Mouse (Mus musculus): ENCODE measurements around the gene Amdhd2.
A peak's percentile ranks its signal among the peaks of the same experiment; 100 is the strongest.

Gene Amdhd2

DNA sequence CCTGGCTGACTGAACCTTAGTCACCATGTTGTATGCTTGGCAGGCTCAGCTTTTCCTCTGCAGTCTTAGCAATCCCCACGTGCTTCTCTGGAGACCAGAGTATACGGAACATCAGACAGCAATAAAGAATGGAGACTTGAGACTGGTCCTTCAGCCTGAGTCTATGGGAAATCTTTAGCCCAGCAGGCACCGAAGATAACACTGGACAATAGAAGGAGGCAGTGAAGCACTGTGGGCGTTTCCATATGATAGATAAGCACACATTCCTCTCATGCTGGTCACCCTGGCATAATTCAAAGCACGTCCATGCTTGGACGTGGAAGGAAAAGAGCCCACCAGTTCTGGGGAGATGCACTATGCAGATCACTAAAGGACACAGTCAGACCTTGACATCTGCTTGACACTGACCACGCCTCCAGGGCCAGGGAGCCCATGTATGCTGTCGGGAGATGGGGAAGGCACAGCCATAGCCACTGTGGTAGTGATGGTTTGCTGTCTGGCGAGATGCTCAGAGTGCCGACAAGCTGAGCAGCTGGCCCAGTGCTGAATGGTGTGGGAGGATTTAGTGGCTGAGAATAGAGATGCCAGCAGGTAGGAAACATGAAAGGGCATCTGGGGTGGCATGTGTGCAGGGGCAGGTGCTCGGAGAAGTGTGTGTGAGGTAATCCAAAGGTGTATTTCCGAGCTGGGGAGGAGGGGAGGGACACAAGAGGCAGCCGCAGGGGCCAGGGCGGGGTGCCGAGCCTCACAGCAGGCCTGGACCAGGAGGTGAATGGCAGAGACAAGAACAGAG, 33.7 kb upstream of the Amdhd2 start:
- DNase-seq (ENCODE audit: low spot score in 2 of 2) = no peak

DNA sequence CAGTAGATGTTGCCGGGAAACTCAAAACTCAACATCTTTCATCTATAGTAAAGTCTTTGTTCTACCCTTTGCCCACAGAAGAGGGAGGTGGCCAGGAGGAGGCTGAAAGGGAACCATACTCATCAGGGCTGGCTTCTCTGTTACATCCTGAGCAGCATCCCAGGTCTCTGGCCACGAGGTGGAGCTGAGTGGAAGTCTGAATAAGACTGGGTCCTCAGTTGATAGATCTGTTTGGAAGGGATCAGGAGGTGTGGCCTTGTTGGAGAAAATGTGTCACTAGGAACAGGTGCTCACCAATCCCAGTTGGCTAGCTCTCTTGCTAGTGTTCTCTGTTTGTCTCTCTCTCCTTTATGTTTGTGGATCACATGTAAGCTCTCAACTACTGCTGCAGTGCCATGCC, 31.8 kb upstream of the Amdhd2 start:
- DNase-seq (ENCODE audit: low spot score in 2 of 2) = no peak

DNA sequence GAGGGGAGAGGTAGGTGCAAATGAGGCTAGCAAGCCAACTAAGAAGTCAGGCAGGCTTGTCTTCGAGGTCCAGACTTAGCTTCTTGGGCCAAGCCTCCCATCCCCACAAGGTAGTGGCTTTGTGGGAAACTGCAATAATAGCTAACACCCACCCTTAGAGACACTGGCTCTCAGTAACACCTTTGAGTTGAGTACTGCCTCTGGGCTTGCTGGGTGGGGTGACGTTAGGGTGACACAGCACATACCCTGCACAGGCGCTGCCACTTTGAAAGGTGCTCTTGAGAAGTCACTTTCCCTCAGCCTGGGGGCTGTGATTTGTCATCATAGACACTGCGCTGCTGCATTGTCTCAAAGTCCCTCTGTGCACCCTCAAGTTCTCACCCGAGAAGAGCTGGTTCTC, 30.2 kb upstream of the Amdhd2 start:
- DNase-seq (ENCODE audit: low spot score in 2 of 2) = no peak

DNA sequence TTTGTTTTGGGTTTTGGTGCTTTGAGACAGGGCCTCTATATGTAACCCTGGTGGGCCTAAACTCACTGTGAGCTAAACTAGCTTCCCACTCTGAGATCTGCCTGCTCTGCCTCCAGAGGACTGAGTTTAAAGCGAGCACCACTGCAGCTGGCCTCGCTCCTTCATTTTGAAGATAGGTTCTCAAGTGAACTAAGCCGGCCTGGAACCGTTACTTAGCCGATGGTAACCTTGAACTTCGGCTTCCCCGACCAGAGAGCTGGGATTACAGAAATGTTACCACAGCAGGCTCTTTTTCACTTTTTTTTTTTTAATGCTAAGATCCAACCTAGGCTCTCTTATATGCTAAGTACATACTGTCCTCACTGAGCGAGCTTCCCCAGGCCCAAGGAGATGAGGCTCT, 29.7 kb upstream of the Amdhd2 start:
- DNase-seq (ENCODE audit: low spot score in 2 of 2) = no peak

DNA sequence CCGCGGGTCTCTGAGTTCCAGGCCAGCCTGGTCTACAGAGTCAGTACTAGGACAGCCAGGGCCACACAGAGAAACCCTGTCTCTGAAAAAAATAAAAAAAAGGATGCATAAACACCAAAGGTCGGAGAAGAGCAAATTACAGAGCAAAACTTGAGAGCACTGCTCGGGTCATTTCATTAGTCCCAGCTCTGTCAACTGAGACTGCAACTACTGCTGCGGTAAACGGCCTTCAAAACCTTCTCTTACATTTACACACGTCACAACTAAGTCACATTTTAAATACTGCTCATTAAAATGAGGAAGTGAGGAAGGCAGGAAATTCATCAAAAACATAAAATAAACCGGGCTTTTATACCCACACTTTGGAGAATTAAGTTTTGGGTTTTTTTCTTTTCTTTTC, 29.3 kb upstream of the Amdhd2 start:
- no peak for DNase-seq (ENCODE audit: low spot score in 2 of 2)

DNA sequence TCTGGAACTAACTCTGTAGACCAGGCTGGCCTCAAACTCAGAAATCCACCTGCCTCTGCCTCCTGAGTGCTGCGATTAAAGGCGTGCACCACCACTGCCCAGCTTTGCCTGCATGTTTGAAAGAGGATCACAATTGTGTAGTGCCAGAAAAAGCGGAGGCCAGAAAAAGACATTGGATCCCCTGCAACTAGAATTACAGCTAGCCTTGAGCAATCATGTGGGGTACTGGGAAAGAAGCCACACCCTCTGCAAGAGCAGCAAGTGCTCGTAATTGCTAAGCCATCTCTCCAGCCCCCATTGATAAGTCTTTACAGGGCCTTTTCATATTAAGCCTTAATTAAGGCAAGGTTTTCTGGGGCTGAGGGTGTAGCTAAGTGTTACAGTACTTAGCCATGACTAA, 27.9 kb upstream of the Amdhd2 start:
- DNase-seq (ENCODE audit: low spot score in 2 of 2) = no peak

DNA sequence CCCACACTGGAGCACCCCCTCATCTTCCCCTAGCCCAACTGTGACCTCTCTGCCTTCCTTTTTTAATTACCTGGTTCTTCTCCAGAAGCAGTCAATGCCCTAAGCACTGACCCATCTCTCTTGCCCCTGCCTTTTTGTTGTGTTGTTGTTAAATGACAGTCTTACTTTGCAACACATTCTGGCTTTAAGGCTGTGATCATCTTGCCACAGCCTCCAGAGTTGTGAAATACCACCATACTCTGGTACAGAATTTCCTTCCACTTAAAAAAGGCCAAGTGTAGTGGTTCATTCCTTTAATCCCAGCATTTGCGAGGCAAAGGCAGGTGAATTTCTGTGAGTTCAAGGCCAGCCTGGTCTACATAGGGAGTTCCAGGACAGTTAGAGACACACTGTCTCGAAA, 27.4 kb upstream of the Amdhd2 start:
- no peak for DNase-seq (ENCODE audit: low spot score in 2 of 2)

DNA sequence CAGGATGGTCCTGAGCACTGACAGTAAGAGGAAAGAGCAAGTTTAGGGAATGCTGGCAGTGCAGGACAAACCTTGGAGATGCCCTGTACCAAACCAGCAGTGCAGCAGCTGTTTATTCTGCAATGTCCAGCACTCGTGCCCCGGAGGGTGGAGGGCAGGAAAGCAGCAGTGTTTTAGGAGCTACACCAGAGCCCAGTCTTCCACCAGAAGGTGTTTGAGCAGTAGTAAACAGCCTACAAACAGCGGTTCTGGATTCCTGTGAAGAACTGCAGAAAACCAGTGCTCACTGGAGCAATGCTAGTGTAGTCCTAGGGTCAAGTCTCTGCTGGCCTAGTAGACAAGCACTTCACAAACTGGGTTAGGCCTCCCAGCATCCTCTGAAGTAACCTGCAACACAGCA, 10.7 kb upstream of the Amdhd2 start:
- DNase-seq (ENCODE audit: low spot score in 2 of 2) = no peak

DNA sequence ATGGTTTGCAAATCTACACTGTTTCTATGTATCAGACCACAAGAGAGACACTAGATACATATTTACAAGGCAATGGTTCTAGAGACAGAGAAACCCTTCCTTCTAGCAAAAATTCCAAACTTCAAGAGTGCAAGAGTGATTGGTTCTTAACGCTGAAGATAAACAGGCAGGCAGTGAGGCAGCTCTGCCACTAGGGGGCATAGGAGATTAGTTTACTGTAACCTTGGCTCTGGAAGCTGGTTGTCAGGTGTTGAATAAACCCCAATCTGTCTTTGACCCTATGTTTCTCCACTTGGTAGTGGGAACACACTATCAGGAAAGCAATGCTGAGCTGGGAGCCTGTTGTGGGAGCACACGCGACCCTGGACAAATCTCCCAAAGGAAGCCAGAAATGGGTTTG, 9.9 kb upstream of the Amdhd2 start:
- peak in 1 of 2 experiments; percentile 66 for DNase-seq (ENCODE audit: low spot score in 2 of 2)

DNA sequence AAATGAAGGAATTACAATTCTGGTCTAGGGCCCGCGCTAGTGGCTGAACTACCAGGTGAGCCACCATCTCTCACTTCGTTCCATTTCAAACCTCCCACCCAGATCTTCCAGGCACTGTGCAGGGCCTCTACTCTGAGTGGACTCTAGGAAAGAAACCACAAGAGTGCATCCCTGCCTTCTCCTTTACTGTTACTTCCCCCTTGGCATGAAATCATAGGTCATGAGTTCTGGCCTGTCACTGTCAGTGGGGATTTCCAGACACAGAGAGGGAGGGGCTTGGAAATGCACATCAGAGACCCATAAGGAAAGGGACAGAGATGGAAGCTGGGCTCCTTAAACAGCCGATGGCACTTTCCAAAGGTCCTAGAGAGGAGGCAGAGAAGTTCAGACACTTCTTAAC, 8.2 kb upstream of the Amdhd2 start:
- DNase-seq (ENCODE audit: low spot score in 2 of 2) = no peak

DNA sequence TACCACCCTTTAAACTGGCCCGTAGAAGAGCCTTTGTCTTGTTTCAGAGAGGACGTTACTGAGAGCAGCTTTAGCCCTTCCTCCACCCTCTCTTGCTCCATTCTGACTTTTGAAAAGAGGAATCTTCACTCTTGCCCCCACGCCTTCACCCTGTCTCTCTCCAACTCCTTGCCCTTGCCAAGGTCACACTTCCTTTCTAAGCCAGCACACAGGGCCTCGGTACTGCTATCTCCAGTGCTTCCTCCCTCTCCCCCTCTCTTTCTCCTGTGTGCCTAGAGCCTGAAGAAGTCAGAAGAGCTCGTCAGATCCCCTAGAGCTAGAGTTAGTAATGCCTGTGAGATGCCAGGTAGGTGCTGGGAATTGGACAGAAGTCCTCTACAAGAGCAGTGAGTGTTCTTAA, 7.2 kb upstream of the Amdhd2 start:
- DNase-seq (ENCODE audit: low spot score in 2 of 2) = no peak

DNA sequence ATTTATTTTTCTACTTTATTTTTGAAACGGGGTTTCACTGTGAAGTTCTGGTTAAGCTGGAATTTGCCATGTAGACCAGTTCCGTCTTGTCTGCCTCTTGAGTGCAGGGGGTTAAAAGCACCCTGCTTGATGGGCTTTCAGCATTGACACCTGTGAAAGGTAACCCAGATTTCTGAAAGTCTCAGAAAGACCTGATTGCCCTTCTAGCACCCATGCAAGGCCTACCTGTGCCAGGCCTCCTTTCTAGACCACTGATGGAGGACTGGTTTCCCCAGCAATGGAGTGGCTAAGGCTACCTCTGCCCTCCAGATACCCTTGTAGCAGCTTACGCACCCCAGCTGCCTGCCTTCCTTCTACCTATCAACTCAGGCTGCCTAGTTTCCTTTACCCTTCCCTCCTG, 6.6 kb upstream of the Amdhd2 start:
- DNase-seq (ENCODE audit: low spot score in 2 of 2) = no peak

DNA sequence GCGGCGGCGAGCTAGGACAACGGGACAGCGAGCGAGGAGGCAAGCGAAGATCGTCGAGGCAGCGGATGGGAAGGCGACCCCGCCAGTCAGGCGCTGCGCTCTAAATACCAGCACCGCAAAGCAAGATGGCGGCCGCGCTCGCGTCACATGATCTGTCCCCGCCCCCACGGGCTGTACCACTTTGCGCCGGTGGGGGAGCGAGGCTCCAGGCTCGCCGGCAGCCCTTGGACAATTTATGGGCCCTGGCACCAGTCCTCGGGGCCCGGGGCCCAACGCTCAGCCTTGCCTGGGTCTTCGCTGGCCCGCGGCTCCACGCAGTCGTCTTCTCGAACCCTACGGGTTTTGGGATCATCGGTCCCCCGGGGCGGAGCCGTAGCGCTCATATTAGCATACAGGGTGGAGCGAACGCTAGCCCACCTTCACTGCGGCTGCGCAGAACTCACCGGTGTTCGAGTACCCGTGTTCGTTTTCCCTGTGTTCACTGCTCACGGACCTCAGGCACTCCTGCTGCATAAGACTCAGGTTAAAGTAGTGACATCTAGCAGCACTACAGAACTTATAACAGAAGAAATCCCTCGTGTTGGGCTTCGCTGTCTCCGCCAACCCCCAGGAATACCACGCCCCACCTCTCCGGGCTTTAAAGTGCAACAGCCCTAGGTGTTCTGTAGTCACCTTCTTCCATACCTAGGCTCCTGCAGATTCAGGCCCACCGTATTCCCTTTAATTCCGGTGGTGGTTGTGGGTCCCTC, 5.9 kb upstream of the Amdhd2 start, which contains the start of gene Atp6v0c:
Gene Atp6v0c (minus strand): TSS at position 386 of the 749 bp plus-strand sequence.
- DNase-seq (ENCODE audit: low spot score in 2 of 2) = peak; percentile 90 to 92

DNA sequence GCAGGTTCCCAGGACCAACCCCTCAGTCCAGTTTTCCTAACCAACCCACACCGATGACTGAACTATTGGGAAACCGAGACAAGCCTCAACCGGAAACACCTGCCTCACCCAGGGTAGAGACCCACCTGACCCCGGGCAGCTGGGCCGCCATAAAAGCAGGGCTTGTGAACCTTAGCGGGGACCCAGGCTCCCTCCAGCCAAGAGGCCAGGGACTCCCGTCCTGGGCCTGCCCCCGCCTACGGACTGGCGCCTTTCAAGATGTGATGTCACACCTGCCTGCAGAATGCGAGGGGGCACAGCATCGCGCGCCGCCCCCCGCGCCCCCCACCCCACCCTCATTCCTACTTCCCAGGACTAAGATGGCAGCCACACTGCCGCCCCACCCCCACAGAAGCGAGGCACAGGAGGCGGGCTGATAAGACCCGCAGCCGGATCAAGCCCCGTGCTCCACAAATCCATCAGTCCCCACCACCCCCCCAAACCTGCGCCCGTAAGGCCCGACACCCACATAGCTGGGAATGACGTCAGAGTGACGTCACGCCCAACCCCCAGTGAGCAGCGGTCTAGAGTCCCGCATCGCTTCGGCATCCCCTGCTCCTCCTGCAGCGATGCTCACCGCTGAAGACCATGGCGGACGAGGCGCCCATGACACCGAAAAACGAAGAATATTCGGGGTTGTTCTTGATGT, 5.2 kb upstream of the Amdhd2 start:
- peak; percentile 72 to 74 for DNase-seq (ENCODE audit: low spot score in 2 of 2)

DNA sequence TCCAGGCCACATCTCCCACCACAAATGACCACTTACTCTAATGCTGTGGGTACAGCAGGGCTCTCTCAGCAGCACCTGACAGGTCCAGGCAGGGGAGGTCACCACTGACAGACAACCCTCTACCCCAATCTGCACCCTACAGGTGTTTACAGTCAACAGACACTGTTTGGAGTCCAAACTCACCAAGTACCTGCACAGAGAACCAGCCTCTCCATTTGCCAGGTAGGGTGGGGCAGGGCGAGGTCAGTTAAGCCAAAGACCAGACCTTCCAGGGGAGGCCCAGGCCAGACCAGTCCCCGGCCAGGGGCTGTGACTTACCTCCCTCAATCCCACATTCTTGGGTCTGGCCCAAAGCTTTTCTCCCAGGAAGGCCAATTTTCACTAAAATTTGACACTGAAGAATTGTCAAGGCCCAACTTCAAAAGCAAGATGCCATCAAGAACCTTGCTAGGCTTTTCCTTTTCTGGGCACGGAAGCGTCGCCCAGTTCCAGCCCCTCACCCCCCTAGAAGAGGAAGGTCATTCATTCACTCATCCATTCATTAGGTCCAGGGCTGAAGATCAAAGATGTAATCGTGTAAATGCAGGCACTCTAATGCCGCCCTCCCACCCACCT, 4.4 kb upstream of the Amdhd2 start:
- DNase-seq (ENCODE audit: low spot score in 2 of 2) = no peak

DNA sequence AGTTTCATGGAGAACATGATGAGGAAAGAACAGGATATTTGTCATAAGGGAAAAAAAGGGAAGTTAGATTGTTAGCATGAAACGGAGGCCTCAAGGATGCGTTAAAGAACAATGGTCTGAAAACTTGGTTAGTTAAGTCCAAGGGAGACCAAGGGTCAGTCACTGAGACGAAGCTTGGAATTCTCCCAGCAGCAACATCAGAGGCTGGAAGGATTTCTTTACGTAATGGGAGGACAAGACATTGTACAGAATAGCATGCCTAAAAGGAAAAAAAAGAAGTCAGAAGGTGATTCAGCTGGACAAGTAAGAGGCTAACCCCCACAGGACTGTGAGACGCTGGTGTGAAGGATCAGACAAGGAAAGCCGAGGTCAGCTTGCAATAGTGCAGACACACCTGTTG, 3.6 kb upstream of the Amdhd2 start:
- no peak for DNase-seq (ENCODE audit: low spot score in 2 of 2)

DNA sequence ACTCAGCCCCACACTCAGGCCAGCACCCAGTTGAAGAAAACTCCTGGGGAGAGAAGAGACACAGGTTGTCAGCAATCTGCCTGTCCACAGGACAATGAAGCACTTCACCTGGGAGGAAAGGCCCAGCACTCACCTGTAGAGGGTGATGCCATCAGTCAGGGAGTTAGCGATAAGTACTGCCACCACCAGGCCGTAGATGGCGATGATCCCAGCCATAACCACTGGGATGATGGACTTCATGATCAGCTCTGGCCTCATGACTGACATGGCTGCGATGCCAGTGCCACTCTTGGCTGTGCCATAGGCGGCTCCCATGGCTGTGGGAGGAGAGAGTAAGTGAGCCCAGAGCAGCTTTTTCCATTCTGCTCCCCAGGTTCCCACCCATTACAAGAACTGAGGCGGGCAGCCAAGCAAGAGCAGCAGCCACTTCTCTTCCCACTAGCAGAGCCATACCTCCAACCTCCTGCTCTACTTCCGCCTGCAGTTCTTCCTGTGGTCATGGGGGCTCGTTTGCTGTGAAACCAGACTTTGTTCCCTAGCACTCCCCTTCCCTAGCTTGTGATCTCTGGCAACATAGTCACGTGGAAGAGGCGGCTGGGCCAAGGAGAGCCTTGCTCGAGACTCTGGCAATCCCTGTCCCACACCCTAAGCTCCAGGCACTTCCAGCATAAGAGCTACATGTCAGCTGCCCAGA, 1.1 kb upstream of the Amdhd2 start:
- DNase-seq (ENCODE audit: low spot score in 2 of 2) = no peak

DNA sequence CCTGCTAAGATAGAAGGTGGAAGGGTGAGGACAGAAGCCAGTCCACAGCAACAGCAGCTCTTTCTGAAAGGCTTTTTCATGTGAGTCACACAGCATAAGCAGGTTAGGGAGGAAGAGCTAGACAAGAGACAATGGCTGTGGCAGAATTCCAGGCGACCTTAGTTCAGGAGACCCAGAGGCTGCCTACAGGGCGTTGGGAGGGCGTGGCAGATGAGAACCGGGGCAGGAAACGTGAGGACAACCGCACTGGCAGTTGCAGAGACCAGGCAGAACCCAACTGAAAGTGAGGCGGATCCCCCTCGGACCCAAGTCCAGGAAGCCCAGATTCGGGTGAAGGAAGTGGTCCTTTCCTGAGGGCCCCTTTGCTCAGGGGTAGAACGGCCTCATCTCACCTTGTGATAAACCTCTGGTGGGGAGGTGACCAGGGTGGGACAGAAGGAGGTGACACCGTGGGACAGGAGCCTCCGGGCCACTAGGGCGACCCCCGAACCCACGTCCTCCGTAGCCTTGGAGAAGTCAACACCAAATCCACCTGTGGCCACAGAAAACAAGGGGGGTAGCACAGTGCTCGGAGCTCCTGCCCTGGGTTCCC, 886 bp downstream of the Amdhd2 start:
- DNase-seq (ENCODE audit: low spot score in 2 of 2) = peak in 1 of 2 experiments; percentile 36

DNA sequence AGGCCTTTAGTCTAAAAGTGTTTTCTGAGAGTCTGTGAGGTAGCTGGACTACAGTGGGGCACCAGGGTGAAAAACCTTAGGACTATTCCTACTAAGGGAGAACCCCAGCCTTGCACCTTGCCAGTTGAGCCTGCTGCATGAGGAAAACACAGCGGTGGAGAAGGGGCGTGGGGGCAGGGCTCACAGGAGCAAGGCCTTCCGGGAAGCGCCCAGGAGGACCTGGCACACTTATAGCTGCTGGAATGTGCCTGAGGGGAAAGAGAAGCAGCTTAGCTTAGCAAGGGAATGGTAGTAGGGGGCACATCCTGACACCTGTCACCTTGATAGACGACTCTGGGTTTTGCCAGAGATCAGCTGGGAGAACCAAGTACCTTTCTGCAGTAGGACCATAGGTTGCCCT, 2.1 kb downstream of the Amdhd2 start:
- no peak for DNase-seq (ENCODE audit: low spot score in 2 of 2)

DNA sequence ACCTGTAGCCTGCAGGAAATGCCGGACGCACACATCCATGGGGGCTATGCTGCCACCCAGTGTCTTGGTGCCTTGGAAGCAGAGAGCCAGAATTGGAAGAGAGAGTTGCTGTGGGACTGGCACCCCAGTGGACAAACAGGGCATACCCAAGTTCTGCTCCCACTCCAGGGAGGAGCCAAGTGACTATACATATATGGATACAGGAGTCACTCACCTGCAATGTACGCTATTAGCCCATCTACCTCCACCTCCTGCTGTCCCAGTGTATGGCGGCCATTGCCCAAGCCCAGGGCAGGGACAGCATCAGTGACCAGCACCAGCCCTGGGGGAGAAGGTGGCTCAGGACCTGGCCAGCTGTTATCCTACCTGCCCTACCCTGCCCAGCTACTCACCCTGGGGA, 6.0 kb downstream of the Amdhd2 start:
- DNase-seq (ENCODE audit: low spot score in 2 of 2) = no peak

DNA sequence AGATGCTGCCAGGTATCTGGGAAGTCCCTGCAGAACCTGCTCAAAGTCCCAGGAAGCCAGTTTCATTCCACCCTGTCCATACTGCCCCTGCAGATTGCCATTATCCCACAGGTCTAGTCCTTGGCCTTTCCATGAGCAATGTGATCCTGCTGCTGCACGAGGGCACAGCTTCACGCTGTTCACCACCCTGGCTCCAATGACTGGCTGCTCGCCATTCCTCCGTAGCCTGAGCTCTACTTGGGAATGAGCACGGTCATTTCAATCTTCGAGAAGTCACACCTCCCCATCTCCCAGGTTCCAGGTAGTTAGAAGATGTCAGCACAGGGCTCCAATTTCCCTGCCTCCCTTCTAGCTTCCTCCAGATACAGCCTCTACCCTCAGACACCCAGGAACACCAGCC, 6.4 kb downstream of the Amdhd2 start:
- DNase-seq (ENCODE audit: low spot score in 2 of 2) = no peak
